Mouse (Mus musculus): ENCODE measurements around the gene Scrn1. TPM values are rescaled to one million over a fixed set of nuclear protein-coding genes. Genes with fewer than 3 reads are reported as not detected.

The Scrn1 gene
- not detected for total RNA-seq (2023)

DNA sequence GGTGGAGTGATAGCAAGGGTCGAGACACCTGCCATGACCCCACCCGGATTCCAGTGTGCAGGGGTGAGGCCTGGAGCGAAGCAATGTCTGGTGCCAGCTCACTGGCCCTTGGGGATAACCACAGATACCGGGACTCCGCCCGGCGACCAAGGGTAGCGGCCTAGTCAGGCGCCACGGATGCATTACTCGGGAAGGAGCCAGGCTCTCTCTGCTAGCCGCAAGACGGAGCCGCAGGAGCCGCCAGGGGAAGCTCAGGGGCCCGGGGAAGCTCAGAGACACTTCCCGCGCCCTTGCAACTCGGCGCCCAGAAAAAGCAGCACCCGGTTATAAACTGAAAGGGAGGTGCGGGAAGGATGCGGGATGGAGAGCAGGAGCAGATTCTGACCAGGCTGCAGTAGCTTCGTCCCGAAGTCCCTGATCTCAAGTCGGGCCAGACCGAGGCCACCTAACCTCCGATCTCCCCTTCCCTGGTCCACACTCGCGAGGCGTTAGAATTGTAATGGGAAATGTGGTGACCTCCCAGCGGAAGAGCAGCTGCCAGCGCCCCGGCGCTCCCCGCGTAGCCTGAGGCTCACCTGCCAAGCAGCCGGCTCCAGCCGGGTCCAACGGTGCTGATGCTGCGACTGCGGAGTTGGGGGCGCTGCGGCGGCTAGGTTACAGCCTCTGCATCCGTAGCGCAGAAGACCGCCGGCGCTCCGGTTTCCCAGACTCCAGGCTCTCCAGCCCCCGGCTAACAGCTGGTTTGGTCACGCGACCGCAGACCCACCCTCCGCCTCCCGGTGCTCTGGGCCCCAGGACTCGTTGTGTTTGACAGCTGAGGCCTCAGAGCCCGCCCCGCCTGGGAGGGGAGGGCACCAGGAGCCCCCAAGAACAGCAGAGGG lies at the start of gene Scrn1:
TSS of gene Scrn1 (minus strand) at position 825 of the 881 bp plus-strand sequence.

DNA sequence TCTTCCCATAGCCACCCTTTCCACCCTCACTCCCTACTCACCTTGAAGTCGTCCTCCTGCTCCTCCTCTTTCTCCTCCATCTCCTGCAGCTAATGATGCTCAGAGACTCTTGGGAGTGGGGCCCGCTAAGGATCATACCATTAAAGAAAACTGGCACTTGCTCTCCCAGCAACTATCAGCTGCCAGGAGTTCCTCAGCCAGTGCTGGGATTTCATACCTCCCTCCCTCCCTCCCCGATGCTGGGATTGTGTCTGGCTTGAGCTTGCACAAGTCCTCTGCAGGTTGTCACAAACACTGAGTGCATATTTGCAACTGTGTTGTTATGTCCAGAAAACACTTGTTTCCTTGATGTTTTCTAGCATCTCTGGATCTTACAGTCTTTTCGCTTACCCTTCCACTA lies 30.9 kb upstream of the Scrn1 start, which contains the start of gene Fkbp14:
TSS of gene Fkbp14 (minus strand) at position 101 of the 400 bp plus-strand sequence.

DNA sequence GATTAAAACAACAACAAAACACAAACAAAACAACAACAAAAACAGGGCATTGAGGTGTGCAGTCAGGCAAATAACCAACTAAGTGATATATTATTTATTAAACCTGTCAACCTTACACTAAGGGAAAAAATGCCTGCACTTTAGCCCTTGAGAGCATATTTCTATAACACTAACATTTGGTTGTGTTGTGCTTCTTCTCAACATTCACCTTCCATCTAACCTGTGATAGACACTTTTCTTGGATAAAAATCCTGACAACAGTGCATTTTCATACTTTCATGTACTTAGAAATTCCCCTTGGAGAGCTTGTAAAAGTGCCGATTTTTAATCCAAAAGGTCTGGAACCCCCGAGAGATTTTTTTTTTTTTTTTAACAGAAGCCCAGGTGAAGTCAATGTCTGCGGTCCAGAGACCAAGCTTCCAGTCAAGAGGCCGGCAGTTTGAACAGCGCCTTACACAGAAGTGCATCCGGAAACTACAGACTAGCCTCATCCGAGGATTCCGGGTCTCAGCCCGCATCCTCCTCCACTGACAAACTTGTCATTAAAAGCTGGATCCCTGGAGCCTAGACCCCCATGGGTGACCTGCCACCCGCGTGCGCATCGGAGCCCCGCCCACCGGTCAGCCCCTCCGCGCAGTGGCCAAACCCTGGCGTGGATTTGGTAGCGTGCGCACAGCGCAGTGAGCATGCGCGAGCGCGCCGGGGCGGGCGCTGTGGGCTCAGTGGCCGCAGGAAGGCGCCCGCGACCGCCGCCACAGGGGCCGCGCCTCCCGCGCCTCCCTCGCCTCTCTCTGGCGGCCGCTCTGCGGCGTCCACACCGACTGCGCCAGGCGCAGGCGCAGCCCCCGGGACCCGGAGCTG lies 28.4 kb upstream of the Scrn1 start, which contains the start of gene Plekha8:
TSS of gene Plekha8 (plus strand) at position 643 of the 861 bp plus-strand sequence.

Other genes with a start within 250 kb of the Scrn1 start
- gene Prr15, start 240.7 kb downstream of the Scrn1 start, total RNA-seq (2023), result not detected
- not detected for gene Wipf3, start 136.9 kb downstream of the Scrn1 start, total RNA-seq (2023)
- gene Plekha8, start 28.6 kb upstream of the Scrn1 start, total RNA-seq (2023), result 1 to 10 TPM; 6.2 to 8.0 TPM
- 1 to 10 TPM; 1.2 to 1.4 TPM for gene Fkbp14, start 30.8 kb upstream of the Scrn1 start, total RNA-seq (2023)
- 1 to 10 TPM; 3.1 to 3.2 TPM for gene Mturn, start 115.1 kb upstream of the Scrn1 start, total RNA-seq (2023)